Mouse (Mus musculus) fat pad, adult 2 months (tissue): Measurements from ENCODE around the gene Sgca.

Experiments used
- DNase-seq: peaks from one replicate; pipeline ENCODE4 v3.0.0-alpha.2; 2011; ENCODE audit warnings: low read depth, low spot score; ENCODE audit errors: extremely low read depth

The Sgca gene

GRCm38 (mm10) chr11:95002705-95003104 lies 26.6 kb upstream of the Sgca start:
- no peak for DNase-seq

DNA sequence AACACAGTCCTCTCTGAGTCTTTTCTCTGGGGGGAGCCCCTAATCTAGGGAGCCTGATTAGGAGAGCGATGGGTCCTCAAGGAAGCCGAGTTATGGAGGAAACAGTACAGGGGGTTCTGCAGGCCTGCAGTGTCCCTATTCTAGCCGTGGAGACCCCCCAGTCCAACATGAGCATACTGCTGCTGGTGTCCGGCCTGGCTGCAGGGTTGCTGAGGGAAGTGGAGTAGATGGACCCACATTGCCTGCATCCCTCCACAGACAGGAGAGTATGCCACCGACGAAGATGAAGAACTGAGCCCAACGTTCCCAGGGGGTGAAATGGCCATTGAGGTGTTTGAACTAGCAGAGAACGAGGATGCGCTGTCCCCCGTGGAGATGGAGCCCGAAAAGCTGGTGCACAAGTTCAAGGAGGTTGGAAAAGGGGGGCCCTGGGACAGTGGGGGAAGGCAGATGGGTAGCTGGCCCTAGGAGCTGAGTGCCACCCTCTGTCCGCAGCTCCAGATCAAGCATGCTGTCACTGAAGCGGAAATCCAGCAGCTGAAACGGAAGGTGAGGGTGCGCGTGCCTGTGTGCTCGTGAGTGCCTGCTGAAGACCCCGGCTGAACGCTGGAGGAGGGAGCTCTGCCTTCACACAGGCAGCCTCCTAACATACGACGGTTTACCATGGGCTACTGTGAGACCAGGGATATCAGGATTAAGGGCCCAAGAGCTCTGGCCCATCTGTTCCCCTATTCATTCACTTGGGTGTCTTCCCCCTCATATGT lies 25.6 kb upstream of the Sgca start:
- DNase-seq, result no peak

DNA sequence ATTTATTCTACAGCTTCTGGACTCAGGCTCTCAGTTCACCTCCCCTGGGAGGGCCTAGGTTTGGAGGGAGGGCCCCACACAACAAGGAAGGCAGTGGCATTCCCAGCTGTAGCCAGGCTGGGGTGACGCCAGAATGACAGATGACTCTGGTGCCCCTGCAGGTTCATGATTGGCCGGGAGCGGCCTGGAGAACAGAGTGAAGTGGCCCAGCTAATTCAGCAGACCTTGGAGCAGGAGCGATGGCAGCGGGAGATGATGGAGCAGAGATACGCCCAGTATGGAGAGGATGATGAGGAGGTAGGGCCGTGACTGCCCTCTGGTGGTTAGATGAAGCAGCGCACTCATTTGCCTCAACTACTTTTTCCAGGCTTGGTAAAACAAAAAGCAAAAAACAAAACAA lies 24.9 kb upstream of the Sgca start:
- DNase-seq, result no peak

DNA sequence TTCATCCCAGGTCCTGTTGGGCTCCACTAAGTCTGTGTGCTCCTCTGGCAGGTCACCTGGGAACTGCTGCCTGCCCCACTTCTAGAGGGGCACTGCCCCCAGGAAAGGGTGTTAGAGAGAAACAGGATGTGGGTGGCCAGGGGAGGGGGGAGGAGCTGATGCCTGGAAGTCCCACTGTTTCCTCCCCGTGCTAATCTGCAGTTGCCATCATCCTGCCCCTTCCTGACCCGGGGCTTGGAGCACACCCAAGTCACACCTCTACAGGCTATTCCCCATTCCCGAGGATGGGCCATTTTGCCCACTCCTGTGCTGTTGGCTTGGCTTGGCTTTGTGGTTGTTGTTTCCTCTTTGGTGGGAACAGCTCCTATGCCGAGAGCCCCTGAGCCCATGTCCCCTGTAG lies 24.4 kb upstream of the Sgca start:
- DNase-seq, result no peak

DNA sequence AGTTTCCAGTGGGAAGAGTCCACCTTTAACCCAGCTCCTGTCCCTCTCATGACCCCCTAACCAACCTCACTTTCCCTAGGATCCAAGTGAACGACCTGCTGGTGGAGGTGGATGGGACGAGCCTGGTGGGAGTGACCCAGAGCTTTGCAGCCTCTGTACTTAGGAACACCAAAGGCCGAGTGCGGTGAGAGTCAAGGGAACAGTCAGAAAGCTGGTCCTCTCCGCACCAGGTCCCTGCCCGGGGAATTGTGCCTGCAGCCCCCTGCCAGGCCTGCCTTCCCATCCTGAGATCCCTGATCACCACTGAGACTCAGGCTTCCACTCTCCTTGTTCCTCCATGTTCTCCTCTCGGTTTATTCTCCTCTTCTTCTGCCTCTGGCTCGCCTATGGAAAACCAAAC lies 24.0 kb upstream of the Sgca start:
- DNase-seq, result no peak

DNA sequence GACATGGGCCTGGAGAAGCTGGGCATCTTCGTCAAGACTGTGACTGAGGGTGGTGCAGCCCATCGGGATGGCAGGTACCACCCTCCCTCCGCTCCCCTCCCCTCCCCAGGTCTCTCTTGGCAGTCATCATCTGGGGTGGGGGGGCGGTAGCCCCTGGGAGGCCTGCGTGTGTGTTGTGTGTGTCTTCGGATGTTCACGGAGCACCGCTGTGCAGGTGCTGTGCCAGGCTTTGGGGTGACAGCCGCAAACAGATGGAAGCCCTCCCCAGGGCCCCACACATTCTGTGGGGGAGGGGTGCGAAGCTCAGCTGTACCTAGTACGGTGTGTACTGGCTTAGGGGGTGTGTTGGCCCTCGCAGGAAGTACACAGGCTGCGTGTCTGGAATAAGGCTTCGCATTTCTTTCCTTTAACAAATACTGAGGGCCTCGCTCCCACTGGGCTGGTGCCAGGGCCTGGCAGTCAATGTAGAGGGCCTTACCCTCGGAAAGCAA lies 22.0 kb upstream of the Sgca start:
- DNase-seq, result no peak

DNA sequence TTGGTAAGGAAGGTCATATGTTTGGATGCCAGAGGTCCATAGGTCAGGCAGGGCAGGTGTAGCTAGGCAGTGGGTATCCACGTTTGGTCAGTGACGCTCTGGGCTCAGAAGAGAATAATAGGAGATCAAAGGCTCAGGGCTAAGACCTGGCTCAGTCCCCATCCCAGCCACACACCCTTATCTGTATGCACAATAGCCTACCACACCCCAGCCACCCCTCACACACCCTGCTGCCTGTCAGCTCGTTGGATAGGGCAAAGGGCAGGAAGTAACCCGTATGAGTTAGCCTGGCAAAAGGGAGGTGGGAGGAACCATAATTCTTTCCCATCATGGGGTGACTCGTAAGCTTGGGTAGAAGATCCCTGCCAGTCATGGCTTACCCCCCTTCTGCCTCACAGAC lies 21.5 kb upstream of the Sgca start:
- no peak for DNase-seq

DNA sequence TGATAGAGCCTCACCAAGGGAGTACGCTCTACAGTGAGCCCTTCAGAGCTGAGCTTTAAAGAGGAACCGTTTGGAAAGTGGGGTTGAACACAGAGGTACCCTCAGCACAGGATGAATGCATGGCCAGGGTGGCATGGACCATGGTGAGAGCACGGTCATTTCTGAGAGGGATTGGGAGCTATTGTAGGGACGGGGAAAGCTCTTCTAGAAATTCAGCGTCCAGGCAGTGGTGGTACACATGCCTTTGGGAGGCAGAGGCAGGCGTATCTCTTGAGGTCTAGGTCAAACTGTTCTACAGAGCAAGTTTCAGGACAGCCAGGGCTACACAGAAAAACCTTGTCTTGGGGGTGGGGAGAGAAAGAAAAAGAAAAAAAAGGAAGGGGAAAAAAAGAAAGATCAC lies 20.9 kb upstream of the Sgca start:
- no peak for DNase-seq

DNA sequence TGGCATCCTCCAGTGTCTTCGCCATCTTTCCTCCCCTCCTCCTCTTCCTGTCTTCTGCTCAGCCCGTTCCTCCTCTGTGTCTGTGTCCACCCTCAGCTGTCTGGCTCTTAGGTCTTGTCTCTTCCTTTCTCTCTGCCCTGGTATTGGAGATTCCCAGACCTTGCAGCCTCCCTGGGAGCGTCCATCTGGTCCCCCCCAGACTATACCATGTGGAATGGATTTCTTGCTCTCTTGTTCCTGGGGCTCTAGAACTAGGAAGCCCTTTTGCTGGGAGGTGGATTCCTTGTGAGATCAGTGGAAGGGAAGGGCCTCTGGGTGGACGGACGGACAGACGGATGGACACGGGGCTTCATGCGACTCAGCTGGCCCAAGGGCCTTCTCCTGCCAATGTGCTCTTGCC lies 20.0 kb upstream of the Sgca start:
- DNase-seq, result no peak

DNA sequence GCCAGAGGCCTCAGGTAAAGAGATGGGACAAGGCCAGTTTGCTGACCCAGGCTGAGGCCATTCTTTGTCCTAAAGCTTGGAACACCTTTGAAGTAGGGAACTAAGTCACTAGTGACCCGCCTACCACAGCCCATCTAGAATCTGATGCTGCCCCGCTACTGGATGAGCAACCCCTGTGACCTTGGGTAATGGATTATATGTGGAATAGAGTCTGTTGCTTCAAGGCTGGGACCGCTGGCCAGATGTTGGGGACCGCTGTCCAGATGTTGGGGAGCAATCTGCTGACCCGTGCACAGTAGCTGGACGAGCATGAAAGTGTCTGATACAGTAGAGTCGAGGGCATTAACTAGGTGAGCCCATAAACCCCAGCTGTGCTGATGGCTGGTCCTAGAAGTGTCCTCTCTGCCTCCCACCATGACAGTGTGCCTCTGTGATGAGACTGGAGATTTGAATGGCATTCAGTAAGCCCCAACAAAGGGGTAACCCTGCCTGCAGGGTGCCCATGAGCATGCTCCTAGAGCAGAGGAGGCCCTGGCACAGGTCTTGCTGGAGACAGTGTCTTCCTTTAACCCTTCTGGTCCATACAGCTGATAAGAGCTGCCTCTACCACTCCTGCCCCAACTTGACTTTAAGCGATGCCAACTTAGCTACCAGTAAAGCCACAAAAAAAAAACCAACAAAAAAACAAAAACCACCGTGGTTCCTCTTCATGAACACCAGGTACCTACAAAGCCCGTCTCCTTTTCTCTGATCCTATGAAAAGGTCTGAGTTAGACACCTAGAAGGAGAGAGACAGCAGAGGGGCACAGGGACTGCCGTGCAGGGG lies 19.0 kb upstream of the Sgca start:
- no peak for DNase-seq

DNA sequence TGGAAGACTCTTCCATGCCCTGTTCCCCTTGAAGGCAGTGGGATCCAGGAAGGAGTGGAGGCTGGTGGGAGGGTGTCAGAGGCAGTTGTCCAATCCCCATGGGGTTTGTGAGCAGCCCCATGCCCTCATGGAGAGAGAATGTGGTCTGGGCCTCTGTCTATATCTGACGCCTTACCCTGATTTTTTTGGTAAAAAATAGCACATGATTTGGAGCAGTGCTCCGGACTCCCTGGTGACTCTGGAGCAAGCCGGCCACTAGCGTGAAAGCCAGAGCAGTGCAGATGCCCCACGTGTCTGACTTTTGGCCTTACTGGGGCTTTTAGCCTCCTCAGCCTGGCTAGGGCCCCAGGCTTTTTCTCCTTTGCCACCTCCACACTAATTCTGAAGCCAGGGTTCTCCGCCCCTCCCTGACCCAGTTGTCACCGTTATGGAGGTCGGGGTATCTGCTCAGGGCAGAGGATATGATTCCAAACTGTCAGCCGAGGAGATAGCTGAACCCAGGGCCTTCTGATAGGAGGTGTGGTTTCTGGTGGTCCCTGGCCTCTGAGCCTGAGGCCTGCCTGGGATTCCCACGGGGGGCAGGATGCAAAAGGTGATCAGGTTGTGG lies 18.2 kb upstream of the Sgca start:
- no peak for DNase-seq

GRCm38 (mm10) chr11:94992754-94993606 lies 16.9 kb upstream of the Sgca start:
- DNase-seq, result peak; percentile 72

DNA sequence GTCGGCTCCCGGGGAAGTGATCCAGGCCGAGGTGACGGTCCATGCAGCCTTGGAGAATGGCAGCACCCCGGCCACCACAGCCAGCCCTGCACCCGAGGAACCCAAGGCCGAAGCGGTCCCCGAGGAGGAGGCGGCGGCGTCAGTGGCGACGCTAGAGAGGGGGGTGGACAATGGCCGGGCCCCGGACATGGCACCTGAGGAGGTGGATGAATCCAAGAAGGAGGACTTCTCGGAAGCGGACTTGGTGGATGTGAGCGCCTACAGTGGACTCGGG lies 16.3 kb upstream of the Sgca start:
- no peak for DNase-seq

- no peak for DNase-seq
These were observed 15.7 kb upstream of the Sgca start for GRCm38 (mm10) chr11:94991641-94992479.

DNA sequence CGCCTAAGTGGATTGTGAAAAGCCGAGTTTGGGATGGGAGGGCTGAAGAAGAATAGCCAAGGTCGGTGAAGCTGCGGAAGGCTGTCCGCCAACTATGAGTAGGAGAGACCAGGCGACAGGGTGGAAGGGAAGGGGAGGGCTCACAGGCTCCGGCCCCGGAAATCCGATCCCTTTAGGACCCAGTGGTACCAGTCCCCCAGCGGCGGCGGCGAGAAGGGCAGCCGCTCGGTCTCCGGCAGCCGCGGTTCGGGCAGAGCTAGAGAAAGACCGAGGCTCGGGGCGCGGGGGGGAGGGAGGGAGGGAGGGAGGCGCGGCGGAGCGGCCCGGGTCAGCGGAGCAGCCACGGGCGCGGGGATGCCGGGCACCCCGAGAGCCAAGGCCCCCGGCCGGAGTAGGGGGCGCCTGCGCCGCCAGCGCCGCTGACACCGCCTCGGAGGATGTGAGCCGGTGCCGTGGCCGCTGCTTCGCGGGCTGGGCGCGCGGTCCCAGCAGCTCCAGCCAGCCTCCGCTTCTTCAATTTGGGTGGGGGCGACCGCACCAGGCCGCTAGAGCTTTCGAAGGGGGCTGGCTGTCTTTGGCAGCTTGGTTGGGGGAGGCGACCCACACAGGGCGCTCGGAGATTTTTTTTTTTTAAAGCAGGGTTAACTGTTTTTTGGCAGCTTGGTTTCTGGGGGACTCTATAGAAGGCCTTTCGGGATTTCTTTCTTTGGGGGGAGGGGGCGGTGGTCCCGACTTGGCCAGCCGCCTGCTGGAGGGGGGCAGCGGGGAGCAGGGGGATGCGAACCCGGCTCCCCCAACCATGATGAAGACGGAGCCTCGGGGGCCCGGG lies 14.8 kb upstream of the Sgca start, which contains the start of gene Ppp1r9b:
Gene Ppp1r9b (plus strand): TSS at position 287 of the 829 bp plus-strand sequence.
- DNase-seq, result no peak

DNA sequence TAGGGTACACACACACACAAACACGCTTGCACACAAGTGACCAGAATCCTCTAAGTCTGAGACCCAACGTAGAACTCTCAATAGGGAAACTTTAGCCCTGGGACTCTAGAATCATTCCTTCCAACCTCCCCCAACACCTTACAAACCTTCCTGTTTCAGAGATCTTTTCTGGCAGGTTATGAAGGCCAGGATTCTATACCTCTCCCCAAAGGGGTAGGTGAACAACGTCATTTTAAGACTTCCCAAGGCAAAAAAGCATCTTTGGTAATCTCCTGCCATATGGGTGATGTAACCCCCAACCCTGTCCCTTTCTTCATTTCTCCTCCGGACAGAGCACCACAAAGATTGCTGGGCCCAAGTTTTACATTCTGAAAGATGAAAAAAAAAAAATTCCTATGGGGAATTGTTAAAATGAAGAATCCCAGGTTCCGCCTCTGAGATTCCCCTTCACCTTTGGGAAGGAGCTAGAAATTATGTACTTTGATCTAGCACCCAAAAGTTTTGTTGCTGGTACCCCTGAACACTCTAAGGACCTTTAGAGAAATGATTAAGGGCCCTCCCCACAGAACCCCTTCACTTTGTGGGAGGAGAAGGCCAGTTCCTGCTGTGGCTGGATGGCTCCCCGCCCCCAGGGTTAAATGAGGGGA lies 14.1 kb upstream of the Sgca start:
- no peak for DNase-seq

DNA sequence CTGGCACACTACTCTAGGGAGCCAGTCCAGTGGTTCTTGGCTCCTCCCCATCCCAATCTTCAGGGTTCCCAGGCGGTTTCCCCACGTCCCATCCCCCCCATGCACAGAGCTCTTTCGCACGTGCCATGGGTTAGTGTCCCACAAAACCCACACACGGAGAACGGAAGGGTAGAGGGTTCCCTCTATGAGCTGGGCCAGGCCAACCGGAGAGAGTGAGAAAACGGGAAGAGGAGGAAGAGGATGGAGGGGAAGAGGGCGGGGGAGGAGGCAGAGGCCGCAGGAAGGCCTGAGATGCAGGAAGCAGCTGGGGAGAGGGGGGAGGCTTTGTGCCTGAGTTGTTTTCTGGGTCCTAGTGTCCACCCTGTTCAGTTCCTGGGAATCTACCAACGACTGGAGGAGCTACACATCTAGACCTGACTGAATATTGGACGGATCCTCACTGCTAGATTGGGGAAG lies 13.5 kb upstream of the Sgca start:
- DNase-seq, result no peak

- DNase-seq, result peak; percentile 89
These were observed 12.8 kb upstream of the Sgca start for GRCm38 (mm10) chr11:94988780-94989561.
